Mouse (Mus musculus) liver, embryonic 11.5 days (tissue): ENCODE results near the gene Hnrnpa2b1. TPM values are rescaled to one million over a fixed set of nuclear protein-coding genes. Genes with fewer than 3 reads are reported as not detected.
A peak's percentile ranks its signal among the peaks of the same experiment; 100 is the strongest.

Experiments used
- ATAC-seq: fragments of 200-750 bp; cut with Nextera tagmentation; replicated peaks from 2 replicates; pipeline ENCODE4 v1.8.0; 2017; ENCODE audit warnings: moderate number of reproducible peaks, mild to moderate bottlenecking, moderate TSS enrichment, moderate library complexity; ENCODE audit not compliant: low FRiP score
- DNase-seq: peaks from one replicate; pipeline ENCODE4 v3.0.0-alpha.2; 2017; ENCODE audit warnings: low spot score
- H3K27ac ChIP-seq: fragments of 300-500 bp; sonication (generic); 2 replicates; pipeline ENCODE4 v1.5.1; 2014; ENCODE audit warnings: mild to moderate bottlenecking, low read depth, low read length, control low read depth
- H3K27me3 ChIP-seq: fragments of 300-500 bp; sonication (generic); replicated peaks from 2 replicates; pipeline ENCODE4 v1.6.1; 2014; ENCODE audit warnings: low read length, mixed read lengths; ENCODE audit not compliant: control insufficient read depth, insufficient read depth
- H3K36me3 ChIP-seq: fragments of 300-500 bp; sonication (generic); 2 replicates; pipeline ENCODE4 v1.6.1; 2014; ENCODE audit warnings: mild to moderate bottlenecking, low read length, moderate library complexity, mixed read lengths; ENCODE audit not compliant: control insufficient read depth, insufficient read depth
- H3K4me1 ChIP-seq: fragments of 300-500 bp; sonication (generic); replicated peaks from 2 replicates; pipeline ENCODE4 v1.6.1; 2014; ENCODE audit warnings: low read length, mixed read lengths; ENCODE audit not compliant: control insufficient read depth, insufficient read depth
- H3K4me2 ChIP-seq: fragments of 300-500 bp; sonication (generic); 2 replicates; pipeline ENCODE4 v1.6.1; 2014; ENCODE audit warnings: mild to moderate bottlenecking, control low read depth, moderate library complexity
- H3K4me3 ChIP-seq: fragments of 300-500 bp; sonication (generic); 2 replicates; pipeline ENCODE4 v1.5.1; 2014; ENCODE audit warnings: low read depth, low read length, control low read depth
- H3K9ac ChIP-seq: fragments of 300-500 bp; sonication (generic); 2 replicates; pipeline ENCODE4 v1.6.1; 2014; ENCODE audit warnings: low read depth, low read length, control low read depth
- H3K9me3 ChIP-seq: fragments of 300-500 bp; sonication (generic); 2 replicates; pipeline ENCODE4 v1.6.1; 2016; ENCODE audit warnings: low read length, inconsistent platforms, mixed read lengths; ENCODE audit not compliant: control insufficient read depth
- WGBS: fragments of 180-500 bp; shearing (Covaris S2); extraction: QIAGEN DNeasy Blood & Tissue Kit; methylation state at CpG from one replicate; pipeline ENCODE4 v1.1.7; 2014; 5-methylcytosine and 5-hydroxymethylcytosine counted together
- polyA plus RNA-seq: library from polyadenylated mRNA; unstranded; fragments of >200 nt; fragmentation: Nextera tagmentation; extraction: Ambion mirVana; gene quantifications from 2 replicates; pipeline ENCODE4 v1.2.1, GENCODE M21; 2014

Hnrnpa2b1 gene
- polyA plus RNA-seq, 1 experiment from 2014 or later, result 1,403 TPM

- Histone ChIP-seq H3K36me3 (peaks cover 56% of the 10 kb centered on the region), H3K9me3 (no peaks in the 10 kb centered on the region), H3K4me2 (peak overlapping the region; percentile 32; the same call in 1 of the 2 replicates), H3K4me3 (no peak overlapping the region), H3K9ac (no peak overlapping the region), H3K4me1 (peaks cover 7% of the 10 kb centered on the region; the same call in 1 of the 2 replicates), H3K27ac (no peak overlapping the region), H3K27me3 (no peaks in the 10 kb centered on the region)
- DNase-seq, result no peak
- peak; percentile 94 for ATAC-seq
- WGBS, result 54% methylated on average over 4 of the region's 4 CpGs
Measured at GRCm38 (mm10) chr6:51479136-51479731, 9.5 kb upstream of the Hnrnpa2b1 start.

DNA sequence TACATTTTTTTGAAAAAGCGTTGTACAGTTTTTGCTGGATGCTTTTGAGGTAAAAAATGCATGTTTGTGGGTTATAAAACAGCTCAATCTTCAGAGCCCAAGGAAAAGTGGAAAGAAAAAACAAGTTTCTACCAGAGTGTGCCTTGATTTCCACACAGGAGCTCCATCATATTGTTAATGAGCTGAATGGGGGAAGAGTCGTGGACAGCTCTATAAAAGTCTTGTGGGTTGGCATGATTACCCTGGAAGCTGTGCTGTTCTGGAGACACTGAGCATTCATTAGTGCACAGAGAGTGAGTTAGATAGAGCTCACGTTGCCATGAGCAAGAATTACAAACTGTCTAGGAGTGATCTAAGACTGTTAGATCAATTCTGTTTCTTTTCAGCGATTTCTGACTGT is 2.5 kb upstream of the Hnrnpa2b1 start:
- peak; percentile 27 for DNase-seq
- Histone ChIP-seq H3K9me3 (no peaks in the 10 kb centered on the region), H3K4me3 (peak overlapping the region; percentile 98), H3K9ac (peak overlapping the region; percentile 69), H3K27ac (no peak overlapping the region), H3K27me3 (no peaks in the 10 kb centered on the region), H3K36me3 (peaks cover 26% of the 10 kb centered on the region), H3K4me1 (peaks cover 14% of the 10 kb centered on the region), H3K4me2 (peak overlapping the region; percentile 76)
- whole genome bisulfite sequencing, result 61% methylated on average over 4 of the region's 4 CpGs
- ATAC-seq, result no peak

GRCm38 (mm10) chr6:51471782-51472181 is 2.1 kb upstream of the Hnrnpa2b1 start:
- ATAC-seq (no peak), DNase-seq (peak; percentile 29)
- Histone ChIP-seq H3K4me3 (peak overlapping the region; percentile 98), H3K4me1 (peaks cover 18% of the 10 kb centered on the region), H3K27ac (no peak overlapping the region), H3K36me3 (peaks cover 27% of the 10 kb centered on the region), H3K27me3 (no peaks in the 10 kb centered on the region), H3K4me2 (peak overlapping the region; percentile 76), H3K9ac (peak overlapping the region; percentile 69), H3K9me3 (no peaks in the 10 kb centered on the region)
- WGBS, result 26% methylated on average over 3 of the region's 3 CpGs

DNA sequence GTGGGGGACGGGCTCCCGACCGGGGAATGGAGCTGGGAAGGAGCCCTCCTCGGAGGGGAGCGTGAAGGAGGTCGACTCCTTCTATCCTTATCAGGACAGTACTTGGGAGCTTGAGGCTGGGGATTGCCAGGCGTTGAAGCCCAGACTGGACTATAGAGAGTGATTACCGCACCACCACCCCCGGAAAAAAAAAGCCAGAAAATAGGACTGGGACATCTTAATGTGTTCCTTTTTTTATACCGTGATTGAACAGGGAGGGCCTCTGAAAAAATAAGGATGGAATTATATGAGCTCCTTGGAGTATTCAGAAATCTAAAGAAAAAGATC is 1.4 kb upstream of the Hnrnpa2b1 start:
- DNase-seq (no peak), ATAC-seq (peak; percentile 8; the same call in 1 of the 2 replicates)
- Histone ChIP-seq H3K27ac (peak overlapping the region; percentile 100), H3K36me3 (peaks cover 29% of the 10 kb centered on the region), H3K4me2 (peak overlapping the region; percentile 76), H3K4me1 (peaks cover 19% of the 10 kb centered on the region), H3K9me3 (no peaks in the 10 kb centered on the region), H3K27me3 (no peaks in the 10 kb centered on the region), H3K9ac (peak overlapping the region; percentile 100), H3K4me3 (peak overlapping the region; percentile 98)
- 0% methylated on average over 10 of the region's 10 CpGs for WGBS

DNA sequence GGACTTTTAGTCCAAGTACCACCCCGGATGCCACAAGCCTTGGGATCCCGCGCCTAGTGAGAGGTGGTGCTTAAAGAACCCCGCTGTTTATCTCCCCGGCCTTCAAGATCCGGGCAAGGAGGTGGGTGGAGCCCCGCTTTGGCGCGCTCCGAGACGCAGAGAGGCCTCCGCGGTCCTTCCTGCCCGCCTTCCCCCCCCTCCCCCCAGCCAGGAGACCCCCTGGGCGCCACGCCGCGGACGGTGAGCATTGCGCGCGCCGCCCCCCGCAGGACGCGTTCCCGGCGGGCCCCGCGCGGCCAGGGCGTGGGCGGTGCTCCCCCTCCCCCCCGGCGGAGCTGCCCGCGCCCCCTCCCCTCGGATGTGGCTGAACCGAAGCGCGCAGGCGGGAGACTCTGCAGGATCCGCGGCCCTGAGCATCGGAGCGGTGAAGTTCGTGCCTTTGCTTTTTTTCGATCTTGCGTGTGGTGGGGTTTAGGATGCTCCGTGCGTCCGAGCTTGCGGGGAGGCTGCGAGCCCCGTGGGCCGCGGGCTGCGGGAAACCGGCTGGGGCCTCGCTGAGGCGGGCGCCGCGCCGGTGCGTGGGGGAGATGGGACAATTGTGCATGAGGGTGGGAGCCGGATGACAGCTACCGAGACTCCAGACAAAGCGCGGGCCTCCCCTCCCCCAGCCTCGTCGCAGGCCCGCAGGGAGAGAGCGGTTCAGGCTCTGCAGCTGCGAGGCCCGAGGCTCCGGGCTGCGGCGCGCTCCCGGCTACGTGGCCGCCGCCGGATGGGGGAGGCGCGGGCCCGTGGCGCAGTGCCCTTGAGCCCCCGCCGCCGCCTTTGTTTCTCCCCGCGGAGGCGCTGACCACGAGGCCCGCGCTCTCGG is 851 bp upstream of the Hnrnpa2b1 start, which contains the start of gene Cbx3:
Gene Cbx3 (plus strand): TSS at position 50 of the 868 bp plus-strand sequence.
- H3K4me1 ChIP-seq, result peaks cover 22% of the 10 kb centered on the region
- no peaks in the 10 kb centered on the region for H3K9me3 ChIP-seq
- no peaks in the 10 kb centered on the region for H3K27me3 ChIP-seq
- H3K4me2 ChIP-seq, result peak within 1 kb of the TSS; percentile 76
- ATAC-seq, result peak; percentile 78
- peak; percentile 90 for DNase-seq
- WGBS, result under 1% methylated on average over 93 of the region's 99 CpGs
- peak within 1 kb of the TSS; percentile 98 for H3K4me3 ChIP-seq
- peaks cover 31% of the 10 kb centered on the region for H3K36me3 ChIP-seq
- peak within 1 kb of the TSS; percentile 100 for H3K9ac ChIP-seq
- H3K27ac ChIP-seq, result peak within 1 kb of the TSS; percentile 100

GRCm38 (mm10) chr6:51468891-51469561 is 668 bp downstream of the Hnrnpa2b1 start:
- Histone ChIP-seq H3K4me1 (peaks cover 23% of the 10 kb centered on the region), H3K27me3 (no peaks in the 10 kb centered on the region), H3K9ac (peak overlapping the region; percentile 100), H3K9me3 (no peaks in the 10 kb centered on the region), H3K4me3 (peak overlapping the region; percentile 98), H3K27ac (peak overlapping the region; percentile 100), H3K36me3 (peaks cover 28% of the 10 kb centered on the region), H3K4me2 (peak overlapping the region; percentile 72)
- DNase-seq, result peak; percentile 88
- peak; percentile 27 for ATAC-seq
- whole genome bisulfite sequencing, result under 1% methylated on average over 63 of the region's 63 CpGs

GRCm38 (mm10) chr6:51467649-51468048 is 2.0 kb downstream of the Hnrnpa2b1 start:
- Histone ChIP-seq H3K27ac (no peak overlapping the region), H3K9ac (peak overlapping the region; percentile 64), H3K27me3 (no peaks in the 10 kb centered on the region), H3K4me2 (peak overlapping the region; percentile 72), H3K36me3 (peaks cover 32% of the 10 kb centered on the region), H3K4me1 (peaks cover 18% of the 10 kb centered on the region), H3K9me3 (no peaks in the 10 kb centered on the region), H3K4me3 (peak overlapping the region; percentile 98)
- DNase-seq, result no peak
- ATAC-seq, result no peak
- under 1% methylated on average over 2 of the region's 2 CpGs for WGBS

DNA sequence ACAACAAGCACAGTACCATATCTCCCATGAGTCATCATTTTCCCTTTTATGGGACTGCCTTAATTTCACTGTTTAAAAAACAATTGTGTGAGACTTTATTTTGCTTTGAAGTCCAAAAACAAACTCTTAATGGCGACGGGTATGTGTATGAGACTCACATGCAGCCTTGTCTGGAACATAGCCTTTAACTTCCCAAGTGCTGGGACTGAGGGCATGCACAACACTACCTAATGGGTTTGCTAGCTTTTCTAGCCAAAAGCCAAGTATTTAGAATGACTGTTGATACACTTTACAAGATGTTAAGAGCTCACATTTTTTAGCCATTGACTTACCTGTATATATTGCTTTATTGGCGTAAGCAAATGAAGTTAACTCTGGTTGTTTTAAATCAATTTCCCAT is 9.3 kb downstream of the Hnrnpa2b1 start:
- no peak overlapping the region for H3K4me3 ChIP-seq
- H3K9me3 ChIP-seq, result no peaks in the 10 kb centered on the region
- no peaks in the 10 kb centered on the region for H3K4me1 ChIP-seq
- no peak overlapping the region for H3K27ac ChIP-seq
- peaks cover 30% of the 10 kb centered on the region for H3K36me3 ChIP-seq
- H3K27me3 ChIP-seq, result no peaks in the 10 kb centered on the region
- no peak overlapping the region for H3K9ac ChIP-seq
- DNase-seq, result no peak
- no peak overlapping the region for H3K4me2 ChIP-seq
- no peak for ATAC-seq
- WGBS, result 85% methylated on average over 3 of the region's 3 CpGs
